Mouse (Mus musculus): ENCODE results near the gene Car12. TPM values are rescaled to one million over a fixed set of nuclear protein-coding genes. Genes with fewer than 3 reads are reported as not detected.

Gene Car12
- polyA plus RNA-seq, 1 experiment from 2014 or later: 2.5 TPM

GRCm38 (mm10) chr9:66687713-66688112 lies 25.8 kb upstream of the Car12 start:
- no peaks in the 10 kb centered on the region for H3K9me3 ChIP-seq (replicated peaks)
- H3K4me2 ChIP-seq: no peak overlapping the region
- H3K4me1 ChIP-seq: no peaks in the 10 kb centered on the region
- H3K27me3 ChIP-seq: no peaks in the 10 kb centered on the region
- no peak overlapping the region for H3K4me3 ChIP-seq
- 83% methylated on average over 2 of the region's 2 CpGs for WGBS
- ATAC-seq: no peak
- no peaks in the 10 kb centered on the region for H3K36me3 ChIP-seq (ENCODE audit: poor library complexity, severe bottlenecking)
- no peak overlapping the region for H3K27ac ChIP-seq
- H3K9ac ChIP-seq: no peak overlapping the region

- Histone ChIP-seq H3K9ac (no peak overlapping the region), H3K4me3 (no peak overlapping the region), H3K4me2 (no peak overlapping the region), H3K9me3 (replicated peaks) (no peaks in the 10 kb centered on the region), H3K27me3 (no peaks in the 10 kb centered on the region), H3K27ac (no peak overlapping the region), H3K4me1 (no peaks in the 10 kb centered on the region), H3K36me3 (ENCODE audit: poor library complexity, severe bottlenecking) (no peaks in the 10 kb centered on the region)
- WGBS: 75% methylated on average over 4 of the region's 4 CpGs
- no peak for ATAC-seq
These were observed 21.7 kb upstream of the Car12 start for GRCm38 (mm10) chr9:66691683-66692305.

- Histone ChIP-seq H3K4me2 (no peak overlapping the region), H3K27ac (no peak overlapping the region), H3K27me3 (no peaks in the 10 kb centered on the region), H3K9me3 (replicated peaks) (no peaks in the 10 kb centered on the region), H3K36me3 (ENCODE audit: poor library complexity, severe bottlenecking) (no peaks in the 10 kb centered on the region), H3K4me1 (peaks cover 5% of the 10 kb centered on the region; the same call in 1 of the 2 replicates), H3K4me3 (no peak overlapping the region), H3K9ac (no peak overlapping the region)
- no peak for ATAC-seq
- WGBS: 86% methylated on average over 7 of the region's 7 CpGs
These were observed 15.9 kb upstream of the Car12 start for GRCm38 (mm10) chr9:66697355-66698140.

- H3K4me3 ChIP-seq: no peak overlapping the region
- no peak overlapping the region for H3K9ac ChIP-seq
- peaks cover 5% of the 10 kb centered on the region; the same call in 1 of the 2 replicates for H3K4me1 ChIP-seq
- H3K27ac ChIP-seq: no peak overlapping the region
- no peak overlapping the region for H3K4me2 ChIP-seq
- H3K36me3 ChIP-seq (ENCODE audit: poor library complexity, severe bottlenecking): no peaks in the 10 kb centered on the region
- WGBS: 89% methylated on average over 4 of the region's 4 CpGs
- H3K9me3 ChIP-seq (replicated peaks): no peaks in the 10 kb centered on the region
- H3K27me3 ChIP-seq: no peaks in the 10 kb centered on the region
- ATAC-seq: no peak
These were observed 13.7 kb upstream of the Car12 start for GRCm38 (mm10) chr9:66699748-66700147.

DNA sequence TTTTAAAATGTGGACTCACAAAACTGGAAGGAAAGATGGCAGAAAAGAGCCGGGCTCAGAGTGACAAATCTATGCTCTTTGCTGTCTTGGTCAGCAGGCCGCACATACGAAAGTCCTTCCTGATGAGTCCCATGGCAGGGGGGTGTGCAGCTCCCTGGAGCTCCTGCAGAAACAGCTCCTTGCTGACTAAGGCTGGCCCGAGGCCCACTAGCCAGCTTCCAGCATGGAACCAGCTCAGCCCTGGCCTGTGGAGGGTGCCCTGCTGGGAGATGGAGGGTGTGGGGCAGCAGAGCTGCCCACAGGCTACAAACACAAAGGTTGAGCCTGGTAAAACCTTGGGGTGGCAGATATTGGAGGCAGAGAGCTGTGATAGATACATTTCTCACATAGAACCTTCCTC lies 10.5 kb upstream of the Car12 start:
- Histone ChIP-seq H3K4me3 (no peak overlapping the region), H3K4me1 (peaks cover 10% of the 10 kb centered on the region), H3K36me3 (ENCODE audit: poor library complexity, severe bottlenecking) (no peaks in the 10 kb centered on the region), H3K4me2 (no peak overlapping the region), H3K9ac (no peak overlapping the region), H3K9me3 (replicated peaks) (no peaks in the 10 kb centered on the region), H3K27ac (no peak overlapping the region), H3K27me3 (no peaks in the 10 kb centered on the region)
- WGBS: 92% methylated on average over 4 of the region's 4 CpGs
- ATAC-seq: no peak

- no peak overlapping the region for H3K4me2 ChIP-seq
These were observed 8.1 kb upstream of the Car12 start for GRCm38 (mm10) chr9:66705354-66705753.

GRCm38 (mm10) chr9:66705766-66706165 lies 7.7 kb upstream of the Car12 start:
- no peak for ATAC-seq

More at GRCm38 (mm10) chr9:66705354-66705753, 8.1 kb upstream of the Car12 start:
- ATAC-seq: no peak
- H3K9ac ChIP-seq: no peak overlapping the region
- H3K9me3 ChIP-seq (replicated peaks): no peaks in the 10 kb centered on the region
- H3K36me3 ChIP-seq (ENCODE audit: poor library complexity, severe bottlenecking): no peaks in the 10 kb centered on the region
- no peaks in the 10 kb centered on the region for H3K27me3 ChIP-seq
- no peak overlapping the region for H3K4me3 ChIP-seq
- H3K27ac ChIP-seq: no peak overlapping the region
- peaks cover 24% of the 10 kb centered on the region for H3K4me1 ChIP-seq

DNA sequence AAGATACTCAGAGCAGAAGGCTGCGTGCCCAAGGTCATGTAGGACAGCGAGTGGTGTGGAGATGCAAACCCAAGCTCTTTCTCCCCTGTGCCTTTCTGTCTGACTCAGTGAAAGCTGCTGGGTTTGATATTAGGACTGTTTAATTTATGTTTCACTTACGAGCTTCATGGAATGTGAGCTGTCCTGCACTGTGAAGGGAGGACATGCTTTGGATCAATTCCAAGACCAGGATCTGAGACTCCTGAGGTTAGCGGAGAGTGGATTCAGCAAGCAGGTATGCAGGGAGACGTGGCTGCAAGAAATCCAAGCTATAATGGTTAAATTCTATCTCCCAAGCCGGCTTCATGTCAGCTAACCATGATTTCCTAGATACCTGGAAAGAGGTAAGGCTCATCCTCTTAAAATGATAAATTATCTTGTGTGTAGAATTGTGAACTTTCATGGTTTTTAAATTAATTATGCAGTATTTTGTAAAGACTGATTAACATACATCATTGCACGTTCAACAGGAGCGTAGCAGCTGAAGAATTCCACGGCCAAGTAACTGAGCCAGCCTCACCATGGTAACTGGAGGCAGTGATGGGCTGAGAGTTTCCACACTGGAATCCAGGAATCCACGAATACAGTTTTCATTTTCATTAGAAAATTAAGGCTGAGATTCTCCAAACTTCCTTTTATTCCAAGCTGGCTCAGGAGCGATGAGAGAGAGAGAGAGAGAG lies 5.3 kb upstream of the Car12 start:
- Histone ChIP-seq H3K4me1 (peaks cover 21% of the 10 kb centered on the region), H3K27ac (peak overlapping the region; percentile 69), H3K4me2 (peak overlapping the region; percentile 12; the same call in 1 of the 2 replicates), H3K4me3 (no peak overlapping the region), H3K9me3 (replicated peaks) (no peaks in the 10 kb centered on the region), H3K36me3 (ENCODE audit: poor library complexity, severe bottlenecking) (no peaks in the 10 kb centered on the region), H3K27me3 (peaks cover 7% of the 10 kb centered on the region; the same call in 1 of the 2 replicates), H3K9ac (peak overlapping the region; percentile 21; the same call in 1 of the 2 replicates)
- 40% methylated on average over 11 of the region's 11 CpGs for WGBS
- ATAC-seq: no peak; the same call in 1 of the 2 replicates

More at GRCm38 (mm10) chr9:66705766-66706165, 7.7 kb upstream of the Car12 start:
- H3K27me3 ChIP-seq: no peaks in the 10 kb centered on the region
- H3K36me3 ChIP-seq (ENCODE audit: poor library complexity, severe bottlenecking): no peaks in the 10 kb centered on the region
- H3K4me1 ChIP-seq: peaks cover 24% of the 10 kb centered on the region
- WGBS: 41% methylated on average over 2 of the region's 2 CpGs
- no peak overlapping the region for H3K4me2 ChIP-seq
- no peak overlapping the region for H3K4me3 ChIP-seq
- no peak overlapping the region for H3K27ac ChIP-seq
- no peaks in the 10 kb centered on the region for H3K9me3 ChIP-seq (replicated peaks)
- no peak overlapping the region for H3K9ac ChIP-seq

GRCm38 (mm10) chr9:66708816-66709555 lies 4.5 kb upstream of the Car12 start:
- Histone ChIP-seq H3K4me3 (no peak overlapping the region), H3K9ac (no peak overlapping the region), H3K36me3 (ENCODE audit: poor library complexity, severe bottlenecking) (no peaks in the 10 kb centered on the region), H3K27me3 (peaks cover 7% of the 10 kb centered on the region; the same call in 1 of the 2 replicates), H3K9me3 (replicated peaks) (no peaks in the 10 kb centered on the region), H3K4me2 (peak overlapping the region; percentile 12; the same call in 1 of the 2 replicates), H3K27ac (peak overlapping the region; percentile 69), H3K4me1 (peaks cover 27% of the 10 kb centered on the region)
- 0 out of 2 replicates have a peak, but pooled peaks have one; percentile 37 for ATAC-seq
- WGBS: 39% methylated on average over 12 of the region's 12 CpGs

DNA sequence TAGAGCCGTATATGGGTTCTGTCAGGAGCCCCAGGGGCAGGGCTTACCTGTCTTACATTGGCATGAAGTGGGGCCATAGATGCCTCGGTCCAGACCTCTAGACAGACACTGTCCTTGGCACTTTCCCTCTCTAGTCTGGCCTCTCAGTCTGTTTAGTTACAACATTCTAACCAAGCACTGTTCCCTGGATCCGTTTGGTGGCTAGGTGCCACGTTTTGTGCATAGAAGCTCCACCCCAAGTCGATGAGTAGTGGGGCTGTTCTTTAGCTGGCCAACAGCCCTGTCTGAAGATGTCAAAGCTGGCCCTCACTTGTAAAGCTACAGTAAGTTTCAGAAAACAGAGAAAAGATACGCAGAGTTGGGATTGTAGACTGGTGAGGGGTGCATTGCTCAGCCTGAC lies 2.9 kb upstream of the Car12 start:
- Histone ChIP-seq H3K9ac (no peak overlapping the region), H3K36me3 (ENCODE audit: poor library complexity, severe bottlenecking) (no peaks in the 10 kb centered on the region), H3K9me3 (replicated peaks) (no peaks in the 10 kb centered on the region), H3K4me2 (no peak overlapping the region), H3K27me3 (peaks cover 17% of the 10 kb centered on the region), H3K27ac (no peak overlapping the region), H3K4me1 (peaks cover 36% of the 10 kb centered on the region), H3K4me3 (no peak overlapping the region)
- ATAC-seq: no peak
- 76% methylated on average over 6 of the region's 6 CpGs for WGBS

GRCm38 (mm10) chr9:66714022-66714515 lies 583 bp downstream of the Car12 start:
- no peaks in the 10 kb centered on the region for H3K9me3 ChIP-seq (replicated peaks)
- H3K4me1 ChIP-seq: peaks cover 21% of the 10 kb centered on the region
- WGBS: 12% methylated on average over 12 of the region's 12 CpGs
- H3K9ac ChIP-seq: peak overlapping the region; percentile 14
- ATAC-seq: no peak
- no peaks in the 10 kb centered on the region for H3K36me3 ChIP-seq (ENCODE audit: poor library complexity, severe bottlenecking)
- H3K4me3 ChIP-seq: peak overlapping the region; percentile 40
- peaks cover 17% of the 10 kb centered on the region for H3K27me3 ChIP-seq
- no peak overlapping the region for H3K27ac ChIP-seq
- H3K4me2 ChIP-seq: peak overlapping the region; percentile 68
